Mouse (Mus musculus) midbrain, postnatal 0 days (tissue): Measurements from ENCODE around the gene Hmga1b. TPM values are rescaled to one million over a fixed set of nuclear protein-coding genes. Genes with fewer than 3 reads are reported as not detected.

Source experiments
- ATAC-seq: fragments of 200-750 bp; cut with Nextera tagmentation; 2 replicates; pipeline ENCODE4 v1.8.0; 2017; ENCODE audit warnings: moderate number of reproducible peaks, mild to moderate bottlenecking, moderate TSS enrichment, moderate library complexity; ENCODE audit not compliant: low FRiP score
- DNase-seq: peaks from one replicate; pipeline ENCODE4 v3.0.0-alpha.2; 2015; ENCODE audit warnings: low spot score
- H3K27ac ChIP-seq: fragments of 300-500 bp; sonication (generic); 2 replicates; pipeline ENCODE4 v1.5.1; 2014; ENCODE audit warnings: low read depth, mild to moderate bottlenecking, low read length, mixed read lengths
- H3K27me3 ChIP-seq: fragments of 300-500 bp; sonication (generic); 2 replicates; pipeline ENCODE4 v1.6.1; 2014; ENCODE audit warnings: low read length, control low read depth, mixed read lengths; ENCODE audit not compliant: insufficient read depth
- H3K36me3 ChIP-seq: fragments of 300-500 bp; sonication (generic); 2 replicates; pipeline ENCODE4 v1.6.1; 2014; ENCODE audit warnings: low read length, control low read depth, mixed read lengths; ENCODE audit not compliant: insufficient read depth
- H3K4me1 ChIP-seq: fragments of 300-500 bp; sonication (generic); 2 replicates; pipeline ENCODE4 v1.6.1; 2014; ENCODE audit warnings: mild to moderate bottlenecking, control low read depth, antibody characterized with exemption, low read length, mixed read lengths; ENCODE audit not compliant: insufficient read depth
- H3K4me2 ChIP-seq: fragments of 300-500 bp; sonication (generic); 2 replicates; pipeline ENCODE4 v1.6.1; 2014; ENCODE audit warnings: low read depth, mild to moderate bottlenecking, low read length, mixed read lengths; ENCODE audit not compliant: poor library complexity, severe bottlenecking
- H3K4me3 ChIP-seq: fragments of 300-500 bp; sonication (generic); 2 replicates; pipeline ENCODE4 v1.5.1; 2014; ENCODE audit warnings: low read depth, mild to moderate bottlenecking, low read length, moderate library complexity
- H3K9ac ChIP-seq: fragments of 300-500 bp; sonication (generic); replicated peaks from 2 replicates; pipeline ENCODE4 v1.6.1; 2014; ENCODE audit warnings: mild to moderate bottlenecking, low read length, moderate library complexity, mixed read lengths; ENCODE audit not compliant: poor library complexity, severe bottlenecking
- H3K9me3 ChIP-seq: fragments of 300-500 bp; sonication (generic); 2 replicates; pipeline ENCODE4 v1.6.1; 2016; ENCODE audit warnings: low read length, control low read depth
- CTCF ChIP-seq: IDR thresholded peaks from 2 replicates; pipeline ENCODE4 v1.5.1; 2016; ENCODE audit warnings: antibody characterized with exemption, mild to moderate bottlenecking
- WGBS: fragments of 180-500 bp; shearing (Covaris S2); extraction: QIAGEN DNeasy Blood & Tissue Kit; methylation state at CpG from one replicate; pipeline ENCODE4 v1.1.7; 2014; 5-methylcytosine and 5-hydroxymethylcytosine counted together
- polyA plus RNA-seq: library from polyadenylated mRNA; unstranded; fragments of >200 nt; fragmentation: Nextera tagmentation; extraction: Ambion mirVana; gene quantifications from 2 replicates; pipeline ENCODE4 v1.2.1, GENCODE M21; 2015
- total RNA-seq: library from RNA; depleted of rRNA; stranded (reverse); fragments of >200 nt; gene quantifications from 2 replicates; pipeline ENCODE4 v1.2.3, GENCODE M21; 2014

The Hmga1b gene
- total and polyA plus RNA-seq, 2 experiments from 2014 or later, result 0.93 to 2.7 TPM

- Histone ChIP-seq H3K4me2 (no peak overlapping the region), H3K27me3 (no peaks in the 10 kb centered on the region), H3K9me3 (no peaks in the 10 kb centered on the region), H3K36me3 (peaks cover 44% of the 10 kb centered on the region), H3K27ac (no peak overlapping the region), H3K4me1 (peaks cover 7% of the 10 kb centered on the region), H3K4me3 (no peak overlapping the region), H3K9ac (no peak overlapping the region)
- TF ChIP-seq CTCF, result no peak
- DNase-seq, result no peak
- no peak for ATAC-seq
- WGBS, result 93% methylated on average over 9 of the region's 9 CpGs
These were observed 30.1 kb downstream of the Hmga1b start for GRCm38 (mm10) chr11:120792652-120793051.

- H3K4me1 ChIP-seq, result peaks cover 7% of the 10 kb centered on the region
- H3K36me3 ChIP-seq, result peaks cover 26% of the 10 kb centered on the region
- H3K4me3 ChIP-seq, result peak within 1 kb of the TSS; percentile 98
- no peaks in the 10 kb centered on the region for H3K27me3 ChIP-seq
- WGBS, result 2% methylated on average over 59 of the region's 59 CpGs
- H3K4me2 ChIP-seq, result peak within 1 kb of the TSS; percentile 96
- no peak for TF ChIP-seq CTCF
- ATAC-seq (peak; percentile 88), DNase-seq (peak; percentile 97)
- peak within 1 kb of the TSS; percentile 80 for H3K27ac ChIP-seq
- H3K9me3 ChIP-seq, result no peaks in the 10 kb centered on the region
- peak within 1 kb of the TSS; percentile 89 for H3K9ac ChIP-seq
These were observed 33.4 kb downstream of the Hmga1b start, which contains the start of gene Dus1l for GRCm38 (mm10) chr11:120795756-120796613. Gene Dus1l, minus strand, starts transcription at chr11:120796403.

GRCm38 (mm10) chr11:120796614-120796946 lies 34.0 kb downstream of the Hmga1b start:
- TF ChIP-seq CTCF, result no peak
- peak overlapping the region; percentile 96 for H3K4me2 ChIP-seq
- no peaks in the 10 kb centered on the region for H3K9me3 ChIP-seq
- H3K9ac ChIP-seq, result peak overlapping the region; percentile 46
- peak overlapping the region; percentile 98 for H3K4me3 ChIP-seq
- H3K4me1 ChIP-seq, result peaks cover 7% of the 10 kb centered on the region
- DNase-seq, result no peak
- H3K27me3 ChIP-seq, result no peaks in the 10 kb centered on the region
- peaks cover 20% of the 10 kb centered on the region for H3K36me3 ChIP-seq
- no peak; the same call in 1 of the 2 replicates for ATAC-seq
- peak overlapping the region; percentile 80 for H3K27ac ChIP-seq
- 17% methylated on average over 8 of the region's 8 CpGs for WGBS

GRCm38 (mm10) chr11:120798244-120798643 lies 35.6 kb downstream of the Hmga1b start:
- Histone ChIP-seq H3K27ac (no peak overlapping the region), H3K4me2 (no peak overlapping the region), H3K27me3 (no peaks in the 10 kb centered on the region), H3K9me3 (no peaks in the 10 kb centered on the region), H3K9ac (no peak overlapping the region), H3K4me3 (no peak overlapping the region), H3K36me3 (peaks cover 5% of the 10 kb centered on the region; the same call in 1 of the 2 replicates), H3K4me1 (peaks cover 7% of the 10 kb centered on the region)
- ATAC-seq (no peak), DNase-seq (no peak)
- WGBS, result 89% methylated on average over 3 of the region's 3 CpGs
- TF ChIP-seq CTCF, result no peak

GRCm38 (mm10) chr11:120799316-120799890 lies 36.8 kb downstream of the Hmga1b start:
- Histone ChIP-seq H3K36me3 (peaks cover under 1% of the 10 kb centered on the region; the same call in 1 of the 2 replicates), H3K9me3 (no peaks in the 10 kb centered on the region), H3K4me3 (no peak overlapping the region), H3K4me2 (no peak overlapping the region), H3K27ac (no peak overlapping the region), H3K4me1 (peaks cover 7% of the 10 kb centered on the region), H3K27me3 (no peaks in the 10 kb centered on the region), H3K9ac (no peak overlapping the region)
- ATAC-seq (no peak), DNase-seq (no peak)
- WGBS, result 83% methylated on average over 6 of the region's 6 CpGs
- no peak for TF ChIP-seq CTCF
